Mouse (Mus musculus) thymus, postnatal 0 days (tissue): ENCODE results near the gene D7Ertd443e. TPM values are rescaled to one million over a fixed set of nuclear protein-coding genes. Genes with fewer than 3 reads are reported as not detected.

Experiments used
- DNase-seq: peaks from one replicate; pipeline ENCODE4 v3.0.0-alpha.2; 2015; ENCODE audit warnings: low spot score
- polyA plus RNA-seq: library from polyadenylated mRNA; unstranded; fragments of >200 nt; fragmentation: Nextera tagmentation; extraction: Ambion mirVana; gene quantifications from 2 replicates; pipeline ENCODE4 v1.2.1, GENCODE M21; 2015

D7Ertd443e gene
- polyA plus RNA-seq, result 0.17 and 0.22 TPM in 2 replicates

GRCm38 (mm10) chr7:134385561-134385960, at the start of gene D7Ertd443e:
Gene D7Ertd443e (minus strand): TSS chr7:134385661.
- no peak for DNase-seq

- DNase-seq, result no peak
Measured at GRCm38 (mm10) chr7:134431681-134432080, 46.2 kb upstream of the D7Ertd443e start.

GRCm38 (mm10) chr7:134428676-134429075, 43.2 kb upstream of the D7Ertd443e start:
- DNase-seq, result no peak

DNA sequence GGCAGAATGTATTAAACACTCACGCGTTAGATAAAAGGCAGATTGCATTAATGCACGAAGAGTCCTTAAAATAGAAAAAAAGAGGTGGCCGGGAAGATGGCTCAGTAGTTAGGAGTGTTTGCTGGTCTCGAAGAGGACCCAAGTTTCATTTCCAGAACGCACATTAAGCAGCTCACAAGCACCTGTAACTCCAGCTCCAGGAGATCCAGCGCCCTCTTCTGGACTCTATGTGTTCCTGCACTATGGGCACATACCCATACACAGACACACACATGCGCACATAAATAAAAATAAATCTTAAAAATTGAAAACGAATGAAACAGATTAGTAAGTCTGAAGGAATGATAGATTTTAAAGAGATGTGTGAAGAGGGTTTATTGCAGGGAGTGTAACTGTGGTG, 29.6 kb upstream of the D7Ertd443e start:
- DNase-seq, result no peak

GRCm38 (mm10) chr7:134414005-134414690, 28.7 kb upstream of the D7Ertd443e start:
- peak; percentile 24 for DNase-seq

GRCm38 (mm10) chr7:134408641-134409040, 23.2 kb upstream of the D7Ertd443e start:
- DNase-seq, result no peak

DNA sequence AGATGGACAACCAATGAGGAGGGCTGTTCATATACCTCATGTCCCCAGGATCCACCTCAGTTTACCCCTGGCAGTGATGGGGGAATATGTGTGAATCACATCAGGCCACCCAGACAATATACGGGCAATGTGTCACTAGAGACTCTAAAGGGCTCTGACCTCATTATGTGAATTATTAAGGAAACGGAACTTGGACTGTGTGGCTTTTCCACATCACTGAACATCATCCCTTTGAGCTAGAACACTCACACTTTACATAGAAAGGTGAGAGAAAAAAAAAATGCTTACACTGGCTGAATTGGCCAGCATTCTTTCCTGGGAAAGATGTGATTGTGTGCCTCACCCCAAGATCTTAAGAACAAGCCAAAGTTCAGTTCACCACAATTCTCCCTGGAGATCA, 15.3 kb upstream of the D7Ertd443e start:
- DNase-seq, result no peak

DNA sequence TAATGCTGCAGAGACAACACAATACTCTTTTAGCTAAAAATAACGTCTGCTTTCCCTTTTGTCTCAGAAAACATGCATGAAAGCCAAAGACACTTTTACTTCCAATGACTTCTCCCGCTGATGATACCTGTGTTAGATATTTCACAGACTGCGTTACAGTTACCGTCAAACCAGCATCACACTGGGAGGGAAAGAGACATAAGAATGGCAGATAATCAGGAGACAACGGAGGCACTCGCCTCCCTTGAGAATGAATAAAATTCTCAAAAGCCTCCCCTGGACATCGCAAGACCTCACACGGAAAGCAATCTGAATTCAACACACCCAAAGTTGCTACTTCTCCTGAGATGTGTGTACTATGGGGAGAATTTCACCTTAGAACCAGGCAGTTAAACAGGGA, 11.3 kb upstream of the D7Ertd443e start:
- no peak for DNase-seq

GRCm38 (mm10) chr7:134382791-134383190, 2.7 kb downstream of the D7Ertd443e start:
- DNase-seq, result no peak

DNA sequence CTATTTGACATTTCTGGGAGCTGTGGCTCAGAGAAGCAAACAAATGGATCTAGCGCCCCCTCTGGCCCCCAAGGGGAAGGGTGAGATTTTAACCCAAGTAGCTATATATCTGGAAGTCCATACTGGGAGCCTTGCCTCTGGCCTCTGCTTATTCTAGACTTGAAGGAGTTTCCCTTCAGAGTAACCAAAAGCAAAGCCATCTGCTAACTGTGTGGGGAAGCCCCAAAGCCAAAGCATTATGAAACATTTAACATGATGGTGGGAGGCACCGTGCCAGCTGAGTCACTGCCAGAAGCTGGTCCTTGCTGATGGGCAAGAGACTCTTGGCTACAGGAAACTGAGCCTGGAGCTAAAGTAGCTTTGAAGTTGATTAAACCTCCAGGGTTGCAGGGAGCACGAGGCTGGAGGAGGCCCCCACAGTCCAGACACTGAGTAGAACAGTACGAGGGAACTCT, 4.0 kb downstream of the D7Ertd443e start:
- DNase-seq, result no peak

GRCm38 (mm10) chr7:134378273-134378672, 7.2 kb downstream of the D7Ertd443e start:
- peak; percentile 8 for DNase-seq

GRCm38 (mm10) chr7:134376786-134377185, 8.7 kb downstream of the D7Ertd443e start:
- no peak for DNase-seq

DNA sequence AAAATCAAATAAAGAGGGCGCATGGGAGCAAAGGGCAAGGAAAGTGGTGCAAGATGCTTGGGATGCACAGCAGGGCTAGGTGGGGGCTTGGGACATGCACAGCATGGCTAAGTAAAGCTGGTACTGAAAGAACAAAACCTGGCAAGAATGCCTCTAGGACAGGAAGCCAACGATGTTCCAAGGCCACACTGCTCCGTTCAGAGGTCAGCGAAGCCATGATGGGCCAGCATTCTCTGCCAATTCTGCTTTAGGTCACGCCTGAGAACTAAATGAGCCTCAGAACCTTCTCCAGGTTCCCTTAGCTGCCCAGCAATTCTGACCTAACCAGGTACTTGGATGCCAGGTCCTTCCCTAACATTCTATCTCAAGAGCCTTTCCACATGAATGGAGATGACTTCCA, 13.2 kb downstream of the D7Ertd443e start:
- no peak for DNase-seq

DNA sequence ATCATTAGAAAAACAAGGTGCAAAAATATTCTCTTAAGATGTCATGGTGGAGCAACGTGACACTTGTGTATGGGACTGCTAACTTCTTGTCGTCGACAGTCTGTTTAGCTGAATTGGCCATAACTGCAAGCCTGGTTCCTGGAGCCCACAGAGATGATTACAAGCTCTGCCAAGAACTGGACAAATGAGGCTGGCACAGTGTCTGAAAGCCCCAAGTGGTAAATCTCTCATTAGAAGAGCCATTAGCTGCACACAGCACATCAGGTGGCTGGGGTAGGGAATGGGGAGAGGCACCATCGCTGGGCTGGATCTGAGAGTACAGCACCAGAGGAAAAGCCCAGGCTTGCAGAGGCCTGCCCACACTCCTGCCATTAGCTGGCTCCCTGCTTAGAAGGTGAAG, 16.2 kb downstream of the D7Ertd443e start:
- no peak for DNase-seq

DNA sequence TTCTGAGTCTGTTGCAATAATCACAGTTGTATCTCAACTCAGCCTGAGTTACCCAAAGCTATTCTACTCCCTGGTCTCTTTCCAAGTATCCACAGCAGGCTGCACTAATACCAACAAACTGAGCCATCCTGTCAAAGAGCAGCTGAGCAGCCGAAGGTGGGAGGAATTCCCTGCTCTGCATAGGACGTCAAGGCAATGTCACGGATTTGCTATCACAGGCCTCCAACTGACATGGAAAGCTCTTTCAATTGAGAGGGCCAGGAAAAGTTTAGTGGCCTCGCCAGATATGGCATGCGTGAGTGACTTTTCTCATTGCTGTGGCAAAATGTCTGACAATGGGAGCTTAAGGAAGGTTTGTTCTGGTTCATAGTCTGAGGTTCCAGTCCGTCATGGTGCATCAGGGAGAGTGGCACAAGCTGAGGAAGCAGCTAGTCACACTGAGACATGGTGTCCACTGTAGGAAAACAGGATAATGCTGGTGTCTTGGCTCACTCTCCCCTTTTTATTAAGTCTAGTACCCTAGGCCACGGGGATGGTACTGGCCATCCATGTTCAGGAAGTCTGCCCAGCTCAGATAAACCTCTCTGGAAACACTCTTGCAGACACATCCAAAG, 23.1 kb downstream of the D7Ertd443e start:
- no peak for DNase-seq

- DNase-seq, result peak; percentile 32
Measured at GRCm38 (mm10) chr7:134348825-134349224, 36.6 kb downstream of the D7Ertd443e start.

- DNase-seq, result no peak
Measured at GRCm38 (mm10) chr7:134342202-134342601, 43.3 kb downstream of the D7Ertd443e start.

GRCm38 (mm10) chr7:134335951-134336350, 49.5 kb downstream of the D7Ertd443e start:
- no peak for DNase-seq

- DNase-seq, result no peak
Measured at GRCm38 (mm10) chr7:134320979-134321378, 64.5 kb downstream of the D7Ertd443e start.

DNA sequence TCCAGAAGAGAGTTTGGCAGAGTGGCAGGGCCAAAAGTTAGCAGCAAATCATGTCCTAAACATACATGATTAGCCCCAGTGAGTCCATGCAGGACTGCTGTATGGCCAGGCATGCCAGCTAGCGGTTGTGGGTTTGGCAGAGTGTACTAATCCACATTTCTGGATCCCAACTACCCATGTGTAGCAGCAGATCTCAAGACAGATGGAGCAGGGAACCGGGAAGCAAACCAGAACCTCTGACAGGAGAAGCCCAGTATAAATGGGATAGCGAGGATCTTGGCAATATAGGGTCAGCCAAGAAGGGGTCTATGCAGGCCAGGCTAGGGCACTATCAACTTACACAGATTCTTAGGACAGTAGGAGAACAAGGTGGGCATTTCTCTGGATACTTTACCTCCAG, 83.4 kb downstream of the D7Ertd443e start:
- DNase-seq, result no peak

DNA sequence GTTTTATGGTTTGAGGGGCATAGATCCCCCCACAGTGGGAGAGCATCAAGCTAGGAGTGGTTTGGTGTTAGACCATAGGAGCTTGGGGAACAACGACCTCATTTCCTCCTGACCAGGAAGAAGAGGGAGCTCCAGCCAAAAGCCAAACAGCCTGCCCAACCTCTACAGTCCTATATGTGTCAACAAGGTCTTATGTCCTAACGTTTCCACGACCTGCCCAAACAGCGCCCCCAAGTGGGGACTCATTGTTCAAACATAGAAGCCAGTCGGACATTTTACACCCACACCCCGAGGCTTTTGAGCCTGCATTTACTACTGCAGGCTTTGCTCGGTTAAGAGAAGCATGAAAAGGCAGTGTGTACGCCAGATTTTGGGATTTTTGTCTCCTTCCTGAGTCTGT, 84.2 kb downstream of the D7Ertd443e start:
- peak; percentile 42 for DNase-seq

GRCm38 (mm10) chr7:134292750-134293149, 92.7 kb downstream of the D7Ertd443e start:
- no peak for DNase-seq
